Comparison of ENCODE assay signal across 11 mouse cellular contexts in genomic region chr11:22573166-22573565, GRCm38 (mm10).
"Had no signal": no experiment of that assay in that cellular context is flagged by ENCODE, and none has a peak within 500 bp of the region (broad histone marks: within the 10 kb centered on the region; RNA-seq: fewer than 3 reads in every experiment).

No protein-coding gene starts in this region.

- H3K9me3 ChIP-seq: kidney, embryonic 15.5 days; liver, embryonic 15.5 days; midbrain, embryonic 10.5 days; midbrain, embryonic 15.5 days had no signal

- H3K36me3 ChIP-seq: kidney, embryonic 15.5 days; liver, embryonic 15.5 days; midbrain, embryonic 10.5 days; midbrain, embryonic 15.5 days had no signal

- H3K9ac ChIP-seq: kidney, embryonic 15.5 days; liver, embryonic 15.5 days; midbrain, embryonic 15.5 days had no signal

- H3K27ac ChIP-seq: kidney, embryonic 15.5 days; liver, embryonic 15.5 days; midbrain, embryonic 10.5 days; midbrain, embryonic 15.5 days had no signal

- H3K4me1 ChIP-seq: kidney, embryonic 15.5 days; liver, embryonic 15.5 days; midbrain, embryonic 10.5 days; midbrain, embryonic 15.5 days had no signal

- ATAC-seq: lung, postnatal 0 days; midbrain, embryonic 15.5 days had no signal

- H3K4me2 ChIP-seq: kidney, embryonic 15.5 days; liver, embryonic 11.5 days; liver, embryonic 15.5 days; midbrain, embryonic 15.5 days had no signal

- H3K4me3 ChIP-seq: kidney, embryonic 15.5 days; liver, embryonic 15.5 days; midbrain, embryonic 10.5 days; midbrain, embryonic 15.5 days had no signal

- H3K27me3 ChIP-seq: kidney, embryonic 15.5 days; liver, embryonic 15.5 days; midbrain, embryonic 15.5 days had no signal

- DNase-seq: left cerebral cortex, postnatal 4 days; lung, adult 2 months; right cerebral cortex, postnatal 25 days; thymus, adult 2 months; thymus, postnatal 25 days had no signal
